Mouse (Mus musculus) ES-Bruce4 (cell line): ENCODE measurements around the gene Foxe1.

Experiments
- CTCF ChIP-seq: IDR thresholded peaks from one replicate; pipeline ENCODE4 v1.8.1; 2011; ENCODE audit warnings: low read depth, low read length
- POLR2A ChIP-seq: IDR thresholded peaks from one replicate; pipeline ENCODE4 v1.8.1; 2011; ENCODE audit warnings: low read length; ENCODE audit not compliant: insufficient read depth

- TF ChIP-seq POLR2A (no peak), CTCF (no peak)
Measured at GRCm38 (mm10) chr4:46370406-46370805, 27.0 kb downstream of the Foxe1 start.
